Mouse (Mus musculus): ENCODE results near the gene Tac4. TPM values are rescaled to one million over a fixed set of nuclear protein-coding genes. Genes with fewer than 3 reads are reported as not detected.

Gene Tac4
- polyA plus RNA-seq, 1 experiment = not detected

GRCm38 (mm10) chr11:95252104-95252503 lies 9.2 kb upstream of the Tac4 start:
- no peak for TF ChIP-seq GATA1 (IDR thresholded peaks at IDR 0.05; ENCODE audit: low read length)

DNA sequence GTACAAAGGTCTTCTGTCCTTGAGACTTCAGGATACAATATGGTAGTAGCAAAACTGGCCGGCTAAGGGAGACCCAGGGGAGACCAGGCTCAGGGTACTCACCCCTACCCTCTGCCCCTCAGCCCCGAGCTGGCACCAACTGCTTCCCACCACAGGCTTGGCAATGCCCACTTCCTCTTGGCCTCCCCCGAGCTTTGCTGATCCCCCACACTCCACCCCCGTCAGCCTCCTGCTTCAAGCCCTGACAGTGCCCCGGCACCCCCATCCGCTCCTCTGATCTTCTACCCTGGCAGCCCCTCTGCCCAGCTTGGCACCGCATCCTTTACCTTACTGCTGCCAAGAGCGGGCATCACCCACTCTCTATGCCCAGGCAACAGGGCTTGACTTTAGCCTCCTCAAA lies 7.2 kb upstream of the Tac4 start:
- TF ChIP-seq GATA1 (IDR thresholded peaks at IDR 0.05; ENCODE audit: low read length) = no peak

DNA sequence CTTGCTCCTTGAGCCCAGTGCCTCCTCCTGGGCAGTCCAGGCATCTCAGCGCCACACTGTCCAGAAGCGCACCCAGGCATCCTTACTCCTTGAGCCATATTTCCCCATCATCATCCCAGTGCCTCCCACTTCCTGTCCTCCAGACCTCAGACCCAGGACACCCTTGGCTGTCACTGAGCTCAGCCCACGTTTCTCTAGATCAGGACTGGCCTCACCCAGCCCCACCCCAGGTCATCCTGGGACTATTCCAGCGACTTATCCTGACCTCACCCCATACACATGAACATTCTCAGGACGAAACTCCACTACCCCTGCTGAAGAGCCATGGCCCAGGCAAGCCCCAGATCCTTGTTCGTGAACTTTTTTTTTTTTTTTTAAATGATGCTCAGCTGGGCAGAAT lies 5.6 kb upstream of the Tac4 start:
- no peak for TF ChIP-seq GATA1 (IDR thresholded peaks at IDR 0.05; ENCODE audit: low read length)

DNA sequence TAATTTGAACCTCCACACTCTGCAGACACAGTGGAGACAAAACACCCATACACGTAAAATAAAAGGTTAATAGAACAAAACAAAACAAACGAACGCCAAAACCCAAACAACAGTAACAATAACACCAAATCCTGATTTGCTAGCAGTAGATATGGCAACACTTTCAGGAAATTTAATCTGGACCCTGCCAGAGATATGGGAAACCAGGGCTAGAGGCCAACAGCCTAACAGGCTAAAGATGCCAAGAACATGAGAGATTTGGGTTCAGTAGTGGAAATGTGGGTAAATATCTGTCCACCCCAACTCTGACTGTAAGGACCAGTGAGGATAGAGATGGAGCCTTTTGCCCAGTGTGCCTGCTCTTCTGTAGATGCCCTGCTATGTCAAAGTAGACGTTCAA lies 3.4 kb upstream of the Tac4 start:
- TF ChIP-seq GATA1 (IDR thresholded peaks at IDR 0.05; ENCODE audit: low read length) = no peak

DNA sequence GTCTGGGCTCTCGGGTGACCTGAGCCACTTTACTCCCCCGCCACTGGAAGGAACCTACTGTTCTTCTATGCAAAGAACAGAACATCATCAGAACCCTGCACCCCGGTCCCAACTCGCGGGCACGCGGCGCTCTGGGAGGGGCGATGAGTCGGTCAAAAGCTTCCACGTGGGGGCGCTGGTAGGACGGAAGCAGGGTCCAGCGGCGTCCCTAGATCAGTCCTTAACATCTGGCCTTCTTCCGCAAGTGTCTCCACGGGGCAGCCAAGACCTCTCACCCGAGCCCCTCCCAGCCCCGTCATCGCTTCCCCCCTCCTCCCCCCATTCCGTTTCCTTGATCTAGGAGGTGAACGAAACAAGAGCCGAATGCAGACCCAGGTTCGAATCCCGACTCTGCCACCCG lies 2.8 kb upstream of the Tac4 start:
- no peak for TF ChIP-seq GATA1 (IDR thresholded peaks at IDR 0.05; ENCODE audit: low read length)

DNA sequence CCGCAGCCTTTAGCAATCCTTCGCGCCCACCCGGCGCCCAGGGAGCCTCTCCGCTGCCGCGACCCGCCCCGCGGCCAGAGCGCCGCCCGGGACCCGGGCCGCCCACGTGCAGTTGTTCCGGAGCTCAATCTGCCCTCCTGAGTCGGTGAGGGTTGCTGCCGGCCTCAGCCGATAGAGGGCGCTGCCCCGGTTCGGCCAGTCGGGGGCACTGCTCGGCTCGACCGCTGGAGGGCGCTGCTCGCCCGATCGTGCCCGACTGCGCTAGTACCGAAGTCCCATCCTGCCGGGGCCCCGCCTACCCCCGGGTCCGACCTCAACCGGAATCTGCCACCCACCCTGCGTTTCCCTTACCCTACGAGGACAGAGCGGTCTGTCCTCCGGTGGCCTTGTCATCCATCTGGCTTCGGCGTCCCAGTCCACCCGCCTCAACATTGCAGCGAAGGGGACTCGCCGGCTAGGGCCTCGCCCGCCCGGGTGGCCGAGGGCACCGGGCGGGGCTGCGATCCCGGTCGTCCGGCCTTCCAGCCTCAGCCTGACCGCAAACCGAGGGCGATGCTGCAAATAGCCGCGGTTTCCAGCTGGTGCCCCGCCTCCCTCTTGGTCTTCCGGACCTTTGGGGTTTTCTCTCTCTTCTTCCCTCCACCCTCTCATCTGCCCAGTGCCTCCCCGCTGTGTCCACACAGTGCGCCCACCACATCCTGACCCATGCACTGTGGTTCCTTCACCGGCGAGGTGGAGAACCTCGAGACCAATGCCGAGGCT lies 2.1 kb upstream of the Tac4 start:
- no peak for TF ChIP-seq GATA1 (IDR thresholded peaks at IDR 0.05; ENCODE audit: low read length)

- no peak for TF ChIP-seq GATA1 (IDR thresholded peaks at IDR 0.05; ENCODE audit: low read length)
Measured at GRCm38 (mm10) chr11:95263816-95264454, 2.6 kb downstream of the Tac4 start.

GRCm38 (mm10) chr11:95264455-95265013 lies 3.2 kb downstream of the Tac4 start:
- no peak for TF ChIP-seq GATA1 (IDR thresholded peaks at IDR 0.05; ENCODE audit: low read length)

DNA sequence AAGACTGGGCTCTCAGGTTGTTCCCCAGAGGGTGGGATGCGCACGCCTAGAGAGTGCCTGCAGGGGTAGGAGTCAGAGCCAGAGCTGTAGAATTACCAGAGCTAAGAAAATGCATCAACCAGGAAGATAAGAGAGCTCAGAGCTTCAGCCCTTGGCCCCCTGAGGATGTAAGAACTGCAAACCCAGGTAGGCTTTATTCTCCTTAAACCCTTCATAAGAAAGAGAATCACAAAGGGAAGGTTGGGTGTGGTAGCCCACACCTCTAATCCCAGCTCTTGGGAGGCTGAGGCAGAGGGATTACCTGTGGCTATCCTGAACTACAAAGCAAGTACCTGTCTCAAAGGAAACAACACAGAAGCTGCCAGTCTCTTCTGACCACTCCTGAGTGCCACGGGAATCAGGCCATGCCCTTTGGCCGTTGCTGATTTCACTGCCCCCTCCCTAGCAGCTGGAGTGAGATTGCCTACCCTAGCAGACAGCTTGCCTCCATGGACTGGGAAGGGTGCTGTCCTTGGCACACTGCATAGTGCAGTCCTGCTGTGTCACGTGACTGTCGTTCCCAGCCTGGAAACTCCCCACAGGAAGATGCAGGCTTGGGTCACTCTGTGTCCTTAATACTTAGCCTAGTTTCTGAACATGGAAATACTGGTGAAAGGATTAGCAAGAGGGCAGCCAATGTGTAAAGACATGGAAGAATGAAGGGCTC lies 5.4 kb downstream of the Tac4 start:
- TF ChIP-seq GATA1 (IDR thresholded peaks at IDR 0.05; ENCODE audit: low read length) = no peak

GRCm38 (mm10) chr11:95273661-95274060 lies 12.3 kb downstream of the Tac4 start:
- TF ChIP-seq GATA1 (IDR thresholded peaks at IDR 0.05; ENCODE audit: low read length) = no peak

DNA sequence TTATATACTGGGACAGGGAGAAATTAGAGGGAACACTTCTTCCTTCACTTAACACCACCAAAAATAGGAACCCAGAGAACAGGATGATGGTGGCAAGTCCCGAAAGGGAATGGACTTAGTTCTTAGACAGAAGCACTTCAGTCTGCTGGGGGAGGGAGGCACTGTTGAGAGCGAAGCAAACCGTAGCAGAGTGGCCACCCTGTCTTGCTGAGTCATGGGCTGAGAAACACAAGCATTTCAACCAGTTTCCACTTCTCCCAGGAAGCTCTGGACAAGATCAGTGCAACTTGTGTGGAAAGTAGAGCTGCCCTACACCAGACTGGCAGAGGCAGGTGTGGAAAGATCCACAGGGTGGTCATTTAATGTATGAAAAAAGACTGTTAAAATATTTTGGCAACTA lies 13.3 kb downstream of the Tac4 start:
- no peak for TF ChIP-seq GATA1 (IDR thresholded peaks at IDR 0.05; ENCODE audit: low read length)

DNA sequence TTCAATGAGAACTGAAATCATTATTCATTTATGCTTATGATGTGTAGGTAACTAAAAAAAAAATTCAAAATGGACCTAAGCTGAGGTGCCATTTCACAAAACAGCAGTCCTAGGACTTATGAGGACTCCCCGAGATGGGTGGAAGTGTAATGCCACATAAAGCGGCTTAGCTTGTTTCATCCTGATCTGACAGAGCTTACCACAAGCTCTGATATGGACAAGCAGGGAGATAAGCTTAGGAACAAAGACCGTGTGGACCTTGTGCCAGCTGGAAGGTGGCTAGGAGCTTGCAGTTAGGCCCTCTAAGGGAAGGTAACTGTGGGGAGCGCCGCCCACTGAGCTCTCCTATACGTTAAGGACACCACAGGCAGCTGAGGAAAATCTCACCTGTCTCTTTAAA lies 14.7 kb downstream of the Tac4 start:
- no peak for TF ChIP-seq GATA1 (IDR thresholded peaks at IDR 0.05; ENCODE audit: low read length)

GRCm38 (mm10) chr11:95279061-95279659 lies 17.8 kb downstream of the Tac4 start:
- TF ChIP-seq GATA1 (IDR thresholded peaks at IDR 0.05; ENCODE audit: low read length) = no peak

GRCm38 (mm10) chr11:95282331-95282730 lies 21.0 kb downstream of the Tac4 start:
- TF ChIP-seq GATA1 (IDR thresholded peaks at IDR 0.05; ENCODE audit: low read length) = no peak

DNA sequence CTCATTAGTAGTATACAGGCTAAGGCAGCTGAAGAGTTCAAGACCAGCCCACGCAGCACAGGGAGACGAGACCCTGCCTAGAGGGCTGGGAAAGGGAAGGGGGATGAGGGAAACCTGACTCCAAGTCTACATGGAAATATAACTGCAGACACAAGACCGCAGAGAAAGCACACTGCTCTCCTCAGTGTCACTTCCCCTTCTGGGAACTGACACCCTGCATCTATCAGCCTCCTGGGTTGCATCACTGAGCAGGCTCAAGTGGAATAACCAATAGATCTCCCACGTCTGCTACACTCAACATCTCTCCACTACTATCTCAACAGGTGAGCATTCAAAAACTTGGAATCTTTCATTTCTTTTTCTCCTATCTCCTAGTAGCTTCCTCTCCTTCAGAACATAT lies 30.7 kb downstream of the Tac4 start:
- no peak for TF ChIP-seq GATA1 (IDR thresholded peaks at IDR 0.05; ENCODE audit: low read length)

Measured in G1E-ER4 (cell line).